Mouse (Mus musculus) erythroblast, embryonic 14.5 days (primary cell): ENCODE measurements at regions not wholly inside any gene's neighbourhood (a gene's known extent, or its start where the extent isn't known, plus 50 kb on each side); places are given as distances from the start of the nearest gene placed in this dataset.

Source experiments
- H3K27me3 ChIP-seq: 2 replicates; pipeline ENCODE4 v1.6.1; 2012; ENCODE audit warnings: inconsistent platforms; ENCODE audit not compliant: control insufficient read depth
- H3K36me3 ChIP-seq: 2 replicates; pipeline ENCODE4 v1.6.1; 2012; ENCODE audit warnings: mild to moderate bottlenecking, inconsistent platforms; ENCODE audit not compliant: control insufficient read depth
- H3K4me1 ChIP-seq: 2 replicates; pipeline ENCODE4 v1.6.1; 2012; ENCODE audit warnings: inconsistent platforms; ENCODE audit not compliant: control insufficient read depth
- H3K4me3 ChIP-seq: replicated peaks from 2 replicates; pipeline ENCODE3; 2012; ENCODE audit warnings: moderate library complexity, mild to moderate bottlenecking, inconsistent platforms
- H3K9me3 ChIP-seq: 2 replicates; pipeline ENCODE4 v1.6.1; 2012; ENCODE audit warnings: low read length, inconsistent platforms, mixed read lengths; ENCODE audit not compliant: control insufficient read depth
- GATA1 ChIP-seq: IDR thresholded peaks from 2 replicates; pipeline ENCODE4 v1.6.1; 2012; ENCODE audit warnings: low read length, inconsistent platforms, mixed read lengths
- TAL1 ChIP-seq: IDR thresholded peaks from 3 replicates; pipeline ENCODE4 v1.6.1; 2012; ENCODE audit warnings: low read length, inconsistent platforms, mixed read lengths

GRCm38 (mm10) chr10:70725091-70725490, 69.3 kb upstream of the Phyhipl start:
- Histone ChIP-seq H3K36me3 (no peaks in the 10 kb centered on the region), H3K4me1 (no peaks in the 10 kb centered on the region), H3K9me3 (peaks cover 41% of the 10 kb centered on the region), H3K4me3 (no peak overlapping the region), H3K27me3 (no peaks in the 10 kb centered on the region)
- no peak for TF ChIP-seq TAL1
- TF ChIP-seq GATA1, result no peak

- Histone ChIP-seq H3K9me3 (peaks cover 40% of the 10 kb centered on the region), H3K27me3 (no peaks in the 10 kb centered on the region), H3K4me3 (no peak overlapping the region), H3K36me3 (no peaks in the 10 kb centered on the region), H3K4me1 (no peaks in the 10 kb centered on the region)
- no peak for TF ChIP-seq TAL1
- TF ChIP-seq GATA1, result no peak
Observed at GRCm38 (mm10) chr10:70722783-70723182, 67.0 kb upstream of the Phyhipl start.

GRCm38 (mm10) chr10:70722381-70722780, 66.6 kb upstream of the Phyhipl start:
- H3K9me3 ChIP-seq, result peaks cover 40% of the 10 kb centered on the region
- no peak for TF ChIP-seq GATA1
- TF ChIP-seq TAL1, result no peak
- H3K4me1 ChIP-seq, result no peaks in the 10 kb centered on the region
- H3K27me3 ChIP-seq, result no peaks in the 10 kb centered on the region
- no peak overlapping the region for H3K4me3 ChIP-seq
- H3K36me3 ChIP-seq, result no peaks in the 10 kb centered on the region

- Histone ChIP-seq H3K27me3 (no peaks in the 10 kb centered on the region), H3K9me3 (peaks cover 44% of the 10 kb centered on the region), H3K4me3 (no peak overlapping the region), H3K4me1 (no peaks in the 10 kb centered on the region), H3K36me3 (no peaks in the 10 kb centered on the region)
- TF ChIP-seq GATA1 (no peak), TAL1 (no peak)
Observed at GRCm38 (mm10) chr10:70717464-70717863, 61.7 kb upstream of the Phyhipl start.

GRCm38 (mm10) chr10:70717025-70717424, 61.3 kb upstream of the Phyhipl start:
- H3K4me1 ChIP-seq, result no peaks in the 10 kb centered on the region
- H3K4me3 ChIP-seq, result no peak overlapping the region
- peaks cover 45% of the 10 kb centered on the region for H3K9me3 ChIP-seq
- TF ChIP-seq TAL1, result no peak
- no peak for TF ChIP-seq GATA1
- H3K36me3 ChIP-seq, result no peaks in the 10 kb centered on the region
- no peaks in the 10 kb centered on the region for H3K27me3 ChIP-seq

- no peaks in the 10 kb centered on the region for H3K4me1 ChIP-seq
- TF ChIP-seq GATA1 (no peak), TAL1 (no peak)
- peaks cover 44% of the 10 kb centered on the region for H3K9me3 ChIP-seq
- H3K27me3 ChIP-seq, result no peaks in the 10 kb centered on the region
- H3K4me3 ChIP-seq, result no peak overlapping the region
- H3K36me3 ChIP-seq, result no peaks in the 10 kb centered on the region
Observed at GRCm38 (mm10) chr10:70713306-70713705, 57.5 kb upstream of the Phyhipl start.

GRCm38 (mm10) chr10:70708806-70709205, 53.0 kb upstream of the Phyhipl start:
- TF ChIP-seq GATA1 (no peak), TAL1 (no peak)
- Histone ChIP-seq H3K36me3 (no peaks in the 10 kb centered on the region), H3K4me3 (no peak overlapping the region), H3K4me1 (no peaks in the 10 kb centered on the region), H3K27me3 (no peaks in the 10 kb centered on the region), H3K9me3 (peaks cover 39% of the 10 kb centered on the region)
